Mouse (Mus musculus) kidney, embryonic 16.5 days (tissue): ENCODE measurements around the gene Snrpf. TPM values are rescaled to one million over a fixed set of nuclear protein-coding genes. Genes with fewer than 3 reads are reported as not detected.

Experiments
- ATAC-seq: fragments of 200-750 bp; cut with Nextera tagmentation; 2 replicates; pipeline ENCODE4 v1.8.0; 2017; ENCODE audit warnings: moderate TSS enrichment; ENCODE audit not compliant: low FRiP score, low TSS enrichment
- H3K27ac ChIP-seq: fragments of 300-500 bp; sonication (generic); 2 replicates; pipeline ENCODE4 v1.5.1; 2014; ENCODE audit warnings: low read length
- H3K27me3 ChIP-seq: fragments of 300-500 bp; sonication (generic); 2 replicates; pipeline ENCODE4 v1.6.1; 2014; ENCODE audit warnings: low read length, control low read depth, mixed read lengths; ENCODE audit not compliant: insufficient read depth
- H3K36me3 ChIP-seq: fragments of 300-500 bp; sonication (generic); 2 replicates; pipeline ENCODE4 v1.6.1; 2014; ENCODE audit warnings: low read length, control low read depth, mixed read lengths; ENCODE audit not compliant: insufficient read depth
- H3K4me1 ChIP-seq: fragments of 300-500 bp; sonication (generic); 2 replicates; pipeline ENCODE4 v1.6.1; 2014; ENCODE audit warnings: low read length, control low read depth, mixed read lengths; ENCODE audit not compliant: insufficient read depth
- H3K4me2 ChIP-seq: fragments of 300-500 bp; sonication (generic); replicated peaks from 2 replicates; pipeline ENCODE4 v1.6.1; 2014; ENCODE audit warnings: low read depth, low read length
- H3K4me3 ChIP-seq: fragments of 300-500 bp; sonication (generic); 2 replicates; pipeline ENCODE4 v1.5.1; 2014; ENCODE audit warnings: mild to moderate bottlenecking, low read length
- H3K9ac ChIP-seq: fragments of 300-500 bp; sonication (generic); replicated peaks from 2 replicates; pipeline ENCODE4 v1.6.1; 2014; ENCODE audit warnings: low read length
- H3K9me3 ChIP-seq: fragments of 300-500 bp; sonication (generic); 2 replicates; pipeline ENCODE4 v1.6.1; 2016; ENCODE audit warnings: low read length, control low read depth
- WGBS: fragments of 180-500 bp; shearing (Covaris S2); extraction: QIAGEN DNeasy Blood & Tissue Kit; methylation state at CpG from one replicate; pipeline ENCODE4 v1.1.7; 2014; 5-methylcytosine and 5-hydroxymethylcytosine counted together
- polyA plus RNA-seq: library from polyadenylated mRNA; unstranded; fragments of >200 nt; fragmentation: Nextera tagmentation; extraction: Ambion mirVana; gene quantifications from 2 replicates; pipeline ENCODE4 v1.2.1, GENCODE M21; 2015

Gene Snrpf
- 114 and 128 TPM in 2 replicates for polyA plus RNA-seq

- H3K27ac ChIP-seq = peak within 1 kb of the TSS; percentile 68
- H3K9ac ChIP-seq = peak within 1 kb of the TSS; percentile 93
- H3K36me3 ChIP-seq = peaks cover 12% of the 10 kb centered on the region
- H3K27me3 ChIP-seq = no peaks in the 10 kb centered on the region
- H3K4me2 ChIP-seq = peak within 1 kb of the TSS; percentile 81
- H3K4me3 ChIP-seq = peak within 1 kb of the TSS; percentile 86
- peak; percentile 93 for ATAC-seq
- H3K9me3 ChIP-seq = no peaks in the 10 kb centered on the region
- H3K4me1 ChIP-seq = peaks cover 17% of the 10 kb centered on the region
- under 1% methylated on average over 62 of the region's 63 CpGs for WGBS
Observed at GRCm38 (mm10) chr10:93589281-93589848, at the start of gene Snrpf. TSS of gene Snrpf (minus strand) at chr10:93589706.

DNA sequence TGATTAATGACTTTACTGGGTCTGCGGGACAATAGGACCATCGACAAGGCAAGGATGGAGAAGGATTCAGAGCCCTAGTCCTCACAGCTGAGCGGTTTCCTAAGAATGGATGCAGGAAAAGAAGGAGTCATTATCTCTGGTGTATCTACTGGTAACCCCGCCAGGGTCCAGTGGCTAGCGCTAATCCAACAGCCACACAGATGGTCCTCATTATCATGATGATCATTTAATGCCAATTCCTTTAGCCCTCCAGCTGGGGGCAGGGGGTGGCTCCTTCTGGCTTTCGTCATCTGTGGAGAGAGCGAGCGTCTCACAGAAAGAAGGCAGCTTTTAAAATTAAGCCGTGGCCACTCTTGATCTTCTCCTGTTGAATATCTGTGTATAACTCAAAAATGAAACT, 46.4 kb upstream of the Snrpf start:
- WGBS = 54% methylated on average over 9 of the region's 9 CpGs
- ATAC-seq = no peak

GRCm38 (mm10) chr10:93633971-93634370, 44.5 kb upstream of the Snrpf start:
- 96% methylated on average over 2 of the region's 2 CpGs for WGBS
- ATAC-seq = no peak
- H3K9me3 ChIP-seq = no peaks in the 10 kb centered on the region; the same call in 1 of the 2 replicates

More for the DNA sequence above, 46.4 kb upstream of the Snrpf start:
- no peak overlapping the region for H3K9ac ChIP-seq
- H3K4me2 ChIP-seq = no peak overlapping the region
- H3K36me3 ChIP-seq = no peaks in the 10 kb centered on the region
- H3K27me3 ChIP-seq = peaks cover 29% of the 10 kb centered on the region
- H3K27ac ChIP-seq = no peak overlapping the region
- H3K4me3 ChIP-seq = no peak overlapping the region
- no peaks in the 10 kb centered on the region; the same call in 1 of the 2 replicates for H3K9me3 ChIP-seq
- peaks cover 6% of the 10 kb centered on the region for H3K4me1 ChIP-seq

GRCm38 (mm10) chr10:93633563-93633962, 44.1 kb upstream of the Snrpf start:
- Histone ChIP-seq H3K4me3 (no peak overlapping the region), H3K27me3 (peaks cover 9% of the 10 kb centered on the region), H3K9ac (no peak overlapping the region), H3K4me1 (no peaks in the 10 kb centered on the region), H3K27ac (no peak overlapping the region), H3K4me2 (no peak overlapping the region), H3K9me3 (no peaks in the 10 kb centered on the region; the same call in 1 of the 2 replicates), H3K36me3 (no peaks in the 10 kb centered on the region)
- whole genome bisulfite sequencing = 83% methylated on average over 5 of the region's 5 CpGs
- ATAC-seq = no peak

More at GRCm38 (mm10) chr10:93633971-93634370, 44.5 kb upstream of the Snrpf start:
- Histone ChIP-seq H3K4me3 (no peak overlapping the region), H3K4me2 (no peak overlapping the region), H3K36me3 (no peaks in the 10 kb centered on the region), H3K27ac (no peak overlapping the region), H3K27me3 (peaks cover 13% of the 10 kb centered on the region), H3K4me1 (no peaks in the 10 kb centered on the region), H3K9ac (no peak overlapping the region)

DNA sequence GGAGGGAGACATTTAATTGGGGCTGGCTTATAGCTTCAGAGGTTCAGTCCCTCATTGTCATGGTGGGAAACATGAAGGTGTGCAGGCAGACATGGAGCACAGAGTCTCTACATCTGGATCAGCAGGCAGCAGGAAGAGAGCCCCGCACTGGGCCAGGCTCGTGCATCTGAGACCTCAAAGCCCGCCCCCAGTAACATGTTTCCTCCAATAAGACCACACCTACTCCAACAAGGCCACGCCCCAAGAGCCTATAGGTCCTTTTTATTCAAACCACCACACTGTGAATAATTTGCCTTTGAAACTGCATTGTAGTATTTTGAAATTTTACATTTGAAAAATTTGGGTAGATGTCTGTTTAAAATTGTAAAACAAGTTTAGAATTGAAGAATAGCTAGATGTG, 42.6 kb upstream of the Snrpf start:
- Histone ChIP-seq H3K4me1 (no peaks in the 10 kb centered on the region), H3K27ac (no peak overlapping the region), H3K27me3 (no peaks in the 10 kb centered on the region; the same call in 1 of the 2 replicates), H3K36me3 (no peaks in the 10 kb centered on the region), H3K9me3 (no peaks in the 10 kb centered on the region; the same call in 1 of the 2 replicates), H3K4me2 (no peak overlapping the region), H3K9ac (no peak overlapping the region), H3K4me3 (no peak overlapping the region)
- no peak for ATAC-seq
- 76% methylated on average over 4 of the region's 4 CpGs for WGBS

- Histone ChIP-seq H3K4me3 (no peak overlapping the region), H3K4me1 (no peaks in the 10 kb centered on the region), H3K27me3 (no peaks in the 10 kb centered on the region), H3K9ac (no peak overlapping the region), H3K36me3 (no peaks in the 10 kb centered on the region), H3K27ac (no peak overlapping the region), H3K4me2 (no peak overlapping the region), H3K9me3 (no peaks in the 10 kb centered on the region; the same call in 1 of the 2 replicates)
- 78% methylated on average over 5 of the region's 5 CpGs for WGBS
- ATAC-seq = no peak
Observed at GRCm38 (mm10) chr10:93630310-93630709, 40.8 kb upstream of the Snrpf start.

DNA sequence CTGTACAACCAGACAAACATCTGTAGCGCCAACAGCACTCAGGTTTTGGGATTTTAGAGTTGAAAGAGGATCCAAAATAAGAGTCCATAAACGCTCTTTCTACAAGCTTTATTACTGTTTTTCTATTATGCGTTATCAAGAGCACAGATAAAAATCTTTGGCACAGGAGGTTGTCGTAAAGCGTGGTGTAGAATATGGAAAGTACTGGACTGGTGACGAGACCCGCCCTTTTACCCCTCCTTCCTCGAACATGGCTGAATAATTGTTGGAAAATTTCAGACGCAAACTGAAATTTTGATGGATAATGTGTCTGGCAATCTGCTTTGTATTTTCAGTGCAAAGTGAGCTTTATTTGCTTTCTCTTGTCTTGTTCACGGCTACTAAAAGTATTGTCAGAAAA, 34.6 kb upstream of the Snrpf start:
- peak overlapping the region; percentile 41 for H3K4me2 ChIP-seq
- no peaks in the 10 kb centered on the region for H3K36me3 ChIP-seq
- H3K4me1 ChIP-seq = peaks cover 10% of the 10 kb centered on the region; the same call in 1 of the 2 replicates
- peak overlapping the region; percentile 10; the same call in 1 of the 2 replicates for H3K4me3 ChIP-seq
- no peaks in the 10 kb centered on the region for H3K9me3 ChIP-seq
- ATAC-seq = no peak
- no peaks in the 10 kb centered on the region for H3K27me3 ChIP-seq
- 42% methylated on average over 10 of the region's 10 CpGs for WGBS
- H3K27ac ChIP-seq = peak overlapping the region; percentile 63; the same call in 1 of the 2 replicates
- no peak overlapping the region for H3K9ac ChIP-seq

DNA sequence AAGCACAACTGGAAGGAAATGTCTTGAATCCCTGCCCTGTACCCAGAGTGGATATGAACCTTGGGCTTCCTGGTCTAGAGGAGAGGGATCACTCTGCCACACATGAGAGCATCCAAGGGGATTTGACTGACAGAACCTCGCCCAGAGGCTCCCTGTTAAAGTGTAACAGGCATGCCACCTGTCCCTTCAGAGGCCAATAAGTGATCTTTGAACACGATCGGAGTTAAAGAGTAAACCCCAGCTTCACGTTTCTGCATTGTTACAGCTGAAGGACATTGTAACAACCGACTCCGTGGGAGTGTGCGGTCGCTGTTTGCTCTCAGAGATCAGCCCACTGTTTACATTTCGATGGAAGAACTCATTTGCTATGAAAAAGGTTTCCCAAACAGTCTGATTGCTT, 34.2 kb upstream of the Snrpf start:
- ATAC-seq = peak; percentile 96

DNA sequence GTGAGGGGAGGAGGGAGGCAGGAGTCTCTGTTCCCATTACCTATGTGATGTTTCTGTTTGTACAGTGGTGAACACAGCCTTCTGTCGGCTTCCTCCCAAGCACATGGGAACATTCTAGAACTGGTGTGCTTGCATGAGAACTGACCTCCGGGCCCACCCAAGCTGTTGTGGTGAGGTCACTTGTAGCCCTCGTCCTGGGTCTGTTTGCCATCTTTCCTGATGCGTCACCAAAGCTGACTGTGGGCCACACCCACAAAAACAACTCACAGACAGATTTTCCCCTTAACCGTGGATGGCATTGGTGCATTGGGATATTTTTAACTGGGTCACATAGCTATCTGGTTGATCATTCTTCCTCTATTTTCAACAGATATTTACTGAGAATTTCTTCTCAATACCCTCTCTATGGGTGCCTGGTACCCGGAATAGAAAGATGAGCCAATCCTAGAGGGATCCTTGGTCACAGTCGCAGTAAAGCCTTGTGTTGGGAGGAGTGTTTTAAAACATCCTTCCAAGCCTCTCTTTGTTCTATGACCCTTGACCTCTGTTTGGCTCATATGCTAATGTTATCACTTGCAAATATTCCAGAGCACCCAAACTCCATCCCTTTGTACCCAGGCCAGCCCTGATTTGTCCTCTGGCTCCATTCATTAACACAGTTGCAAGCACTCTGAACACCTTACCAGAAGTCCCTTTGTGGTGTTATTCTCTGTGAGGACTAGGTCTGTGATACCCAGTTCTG, 31.1 kb upstream of the Snrpf start:
- ATAC-seq = 0 out of 2 replicates have a peak, but pooled peaks have one; percentile 15
- H3K4me1 ChIP-seq = peaks cover 10% of the 10 kb centered on the region; the same call in 1 of the 2 replicates
- no peak overlapping the region for H3K27ac ChIP-seq
- no peak overlapping the region for H3K4me3 ChIP-seq
- 69% methylated on average over 7 of the region's 7 CpGs for WGBS
- no peaks in the 10 kb centered on the region for H3K9me3 ChIP-seq
- H3K9ac ChIP-seq = no peak overlapping the region
- no peaks in the 10 kb centered on the region for H3K36me3 ChIP-seq
- no peaks in the 10 kb centered on the region for H3K27me3 ChIP-seq
- H3K4me2 ChIP-seq = no peak overlapping the region

More for the DNA sequence above, 34.2 kb upstream of the Snrpf start:
- Histone ChIP-seq H3K27ac (peak overlapping the region; percentile 63; the same call in 1 of the 2 replicates), H3K4me3 (peak overlapping the region; percentile 10; the same call in 1 of the 2 replicates), H3K27me3 (no peaks in the 10 kb centered on the region), H3K9me3 (no peaks in the 10 kb centered on the region), H3K36me3 (no peaks in the 10 kb centered on the region), H3K4me2 (peak overlapping the region; percentile 41), H3K4me1 (peaks cover 10% of the 10 kb centered on the region; the same call in 1 of the 2 replicates), H3K9ac (no peak overlapping the region)
- 13% methylated on average over 9 of the region's 9 CpGs for whole genome bisulfite sequencing

DNA sequence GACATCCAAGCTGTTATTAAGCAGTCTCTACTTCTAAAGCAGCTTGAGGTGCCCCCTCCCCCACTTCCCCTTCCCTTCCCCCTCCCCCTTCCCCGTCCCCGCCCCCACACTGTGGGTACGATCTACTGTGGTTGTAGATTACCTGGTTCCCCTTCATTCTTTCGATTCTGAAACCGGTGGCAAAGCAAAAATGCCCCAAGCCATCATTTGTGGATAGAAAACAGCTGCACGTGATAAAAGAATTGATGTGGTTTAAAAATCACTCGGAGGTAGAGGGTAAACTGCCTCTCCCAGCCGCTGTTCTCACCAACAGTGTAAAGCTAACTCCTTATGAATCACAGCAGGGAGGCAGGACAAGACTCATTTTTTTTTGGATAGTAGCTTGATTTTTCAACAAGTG, 25.3 kb upstream of the Snrpf start:
- Histone ChIP-seq H3K9ac (no peak overlapping the region), H3K27ac (no peak overlapping the region), H3K36me3 (no peaks in the 10 kb centered on the region), H3K4me3 (no peak overlapping the region), H3K4me2 (no peak overlapping the region), H3K27me3 (no peaks in the 10 kb centered on the region), H3K4me1 (no peaks in the 10 kb centered on the region), H3K9me3 (no peaks in the 10 kb centered on the region)
- no peak for ATAC-seq
- WGBS = 58% methylated on average over 8 of the region's 8 CpGs
